Mouse (Mus musculus) lung, adult 2 months (tissue): ENCODE results near the gene Asb8.

ENCODE experiments used
- CTCF ChIP-seq: fragments of 200-500 bp; IDR thresholded peaks from 2 replicates; pipeline ENCODE4 v1.5.1; 2011; ENCODE audit warnings: mild to moderate bottlenecking, low read length, control low read depth; ENCODE audit not compliant: insufficient read depth
- POLR2A ChIP-seq: fragments of 200-500 bp; IDR thresholded peaks from 2 replicates; pipeline ENCODE4 v1.6.1; 2011; ENCODE audit warnings: low read depth, mild to moderate bottlenecking, control low read depth, low read length, borderline replicate concordance; ENCODE audit errors: extremely low read depth

DNA sequence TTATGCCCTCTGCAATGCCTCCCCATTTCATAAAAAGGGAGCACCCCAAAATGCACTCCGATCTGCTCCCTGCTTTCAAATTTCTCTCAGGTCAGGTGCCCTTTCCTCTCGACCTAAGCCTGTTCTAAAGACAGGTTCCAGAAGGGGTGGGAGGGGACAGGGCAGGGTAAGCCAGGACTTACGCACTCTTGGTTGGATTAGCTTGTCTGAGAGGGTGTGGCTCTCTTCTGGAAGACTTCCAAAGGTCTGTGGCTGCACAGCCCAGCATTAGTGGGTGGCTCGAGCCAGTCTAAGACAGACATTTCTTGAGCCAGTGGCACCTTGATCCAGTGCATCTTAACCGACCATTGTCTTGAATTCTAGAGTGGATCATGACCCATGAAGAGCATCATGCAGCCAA, 53.6 kb downstream of the Asb8 start:
- TF ChIP-seq CTCF (no peak), POLR2A (no peak)
